Mouse (Mus musculus): ENCODE results near the gene Tmem238. TPM values are rescaled to one million over a fixed set of nuclear protein-coding genes. Genes with fewer than 3 reads are reported as not detected.
"Not testable (repeated sequence)": the region's sequence is repeated elsewhere in the genome, so short reads cannot be mapped to it uniquely, and the experiment has no call there.

The Tmem238 gene
- polyA plus RNA-seq, 1 experiment from 2014 or later, result 8.4 TPM

DNA sequence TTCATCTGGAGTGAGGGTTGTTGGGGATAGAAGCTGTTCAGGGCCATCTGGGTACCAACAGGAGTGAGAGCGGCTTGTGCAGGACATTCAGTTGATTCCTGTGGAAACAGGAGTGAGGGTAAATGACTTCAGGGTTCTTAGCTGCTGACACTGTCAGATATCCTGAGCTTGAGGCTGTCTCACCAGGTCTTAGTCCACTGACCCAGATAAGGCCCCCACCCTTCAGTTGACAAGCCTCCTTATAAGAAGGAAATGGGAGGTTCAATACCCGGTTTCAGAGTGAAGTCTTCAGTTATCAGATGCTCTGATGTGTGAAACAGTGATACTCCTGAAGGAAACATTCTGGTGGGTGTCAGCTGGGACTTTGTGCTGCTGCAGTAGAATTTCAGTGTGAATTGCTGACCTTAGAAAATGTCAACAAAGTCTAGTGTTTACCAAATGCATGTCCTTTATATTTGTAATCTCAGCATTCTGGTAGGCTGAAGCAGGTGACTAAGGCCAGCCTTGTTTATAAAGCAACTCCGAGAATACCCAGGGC, 5.2 kb upstream of the Tmem238 start:
- Histone ChIP-seq H3K27me3 (ENCODE audit: control insufficient read depth, insufficient read depth, low read depth, low read length) (no peaks in the 10 kb centered on the region), H3K4me3 (ENCODE audit: low read depth, low read length) (peak overlapping the region; percentile 81)

DNA sequence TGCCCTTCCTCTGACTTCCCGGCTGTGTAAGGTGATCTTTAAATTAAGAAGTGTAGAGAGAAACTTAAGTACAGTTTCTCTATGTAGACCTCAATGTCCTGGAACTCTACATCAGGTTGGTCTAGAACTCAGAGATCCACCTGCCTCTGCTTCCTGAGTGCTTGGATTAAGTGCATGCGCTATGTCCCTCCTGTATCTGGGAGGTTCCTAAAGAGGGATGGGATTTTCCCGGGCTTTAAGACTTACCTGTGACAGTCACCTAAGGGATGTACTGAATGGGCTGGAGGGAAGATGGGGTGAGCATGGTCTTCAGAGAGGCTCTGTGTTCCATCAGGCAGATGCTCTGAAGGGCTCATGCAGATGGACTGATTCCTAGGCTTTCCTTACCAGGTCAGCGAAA, 4.2 kb upstream of the Tmem238 start:
- H3K9me3 ChIP-seq (replicated peaks; ENCODE audit: control insufficient read depth, low read length), result no peaks in the 10 kb centered on the region
- H3K9ac ChIP-seq (ENCODE audit: low read depth, low read length), result peak overlapping the region; percentile 81
- no peak for ATAC-seq (ENCODE audit: low read depth)
- peak overlapping the region; percentile 84 for H3K4me2 ChIP-seq (ENCODE audit: low read depth, low read length)
- peaks cover 29% of the 10 kb centered on the region for H3K36me3 ChIP-seq (ENCODE audit: control insufficient read depth, insufficient read depth)
- 27% methylated on average over 4 of the region's 4 CpGs for WGBS (ENCODE audit: insufficient replicate concordance)
- H3K27me3 ChIP-seq (ENCODE audit: control insufficient read depth, insufficient read depth, low read depth, low read length), result no peaks in the 10 kb centered on the region
- H3K27ac ChIP-seq (ENCODE audit: low read length), result peak overlapping the region; percentile 89
- peak overlapping the region; percentile 81 for H3K4me3 ChIP-seq (ENCODE audit: low read depth, low read length)
- H3K4me1 ChIP-seq (ENCODE audit: control insufficient read depth, low read depth, low read length), result peaks cover 28% of the 10 kb centered on the region

More for the DNA sequence above, 5.2 kb upstream of the Tmem238 start:
- Histone ChIP-seq H3K4me2 (ENCODE audit: low read depth, low read length) (peak overlapping the region; percentile 84), H3K4me1 (ENCODE audit: control insufficient read depth, low read depth, low read length) (peaks cover 25% of the 10 kb centered on the region), H3K9me3 (replicated peaks; ENCODE audit: control insufficient read depth, low read length) (no peaks in the 10 kb centered on the region), H3K27ac (ENCODE audit: low read length) (peak overlapping the region; percentile 89), H3K36me3 (ENCODE audit: control insufficient read depth, insufficient read depth) (peaks cover 29% of the 10 kb centered on the region), H3K9ac (ENCODE audit: low read depth, low read length) (peak overlapping the region; percentile 29)
- no peak for ATAC-seq (ENCODE audit: low read depth)
- 42% methylated on average over 3 of the region's 3 CpGs for WGBS (ENCODE audit: insufficient replicate concordance)

DNA sequence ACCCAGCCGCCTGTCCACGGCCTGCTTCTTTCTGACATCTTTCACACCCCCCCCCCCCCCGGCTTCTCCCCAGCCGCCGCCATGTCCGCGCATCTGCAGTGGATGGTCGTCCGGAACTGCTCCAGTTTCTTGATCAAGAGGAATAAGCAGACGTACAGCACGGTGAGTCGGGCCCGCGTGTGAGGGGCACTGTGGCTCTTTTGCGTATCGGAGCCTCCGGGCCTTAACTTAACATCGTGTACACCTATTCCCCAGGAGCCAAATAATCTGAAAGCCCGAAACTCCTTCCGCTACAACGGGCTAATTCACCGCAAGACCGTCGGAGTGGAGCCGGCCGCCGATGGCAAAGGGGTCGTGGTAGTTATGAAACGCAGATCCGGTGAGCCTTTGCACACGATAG, 3.8 kb upstream of the Tmem238 start:
- H3K9me3 ChIP-seq (replicated peaks; ENCODE audit: control insufficient read depth, low read length); H3K27me3 ChIP-seq (ENCODE audit: control insufficient read depth, insufficient read depth, low read depth, low read length): not testable (repeated sequence)
- H3K4me1 ChIP-seq (ENCODE audit: control insufficient read depth, low read depth, low read length), result peaks cover 33% of the 10 kb centered on the region
- peak overlapping the region; percentile 89 for H3K27ac ChIP-seq (ENCODE audit: low read length)
- 0% methylated on average over 31 of the region's 31 CpGs for WGBS (ENCODE audit: insufficient replicate concordance)
- peaks cover 29% of the 10 kb centered on the region for H3K36me3 ChIP-seq (ENCODE audit: control insufficient read depth, insufficient read depth)
- ATAC-seq (ENCODE audit: low read depth), result peak; percentile 1
- H3K4me3 ChIP-seq (ENCODE audit: low read depth, low read length), result peak overlapping the region; percentile 81
- H3K4me2 ChIP-seq (ENCODE audit: low read depth, low read length), result peak overlapping the region; percentile 84
- peak overlapping the region; percentile 81 for H3K9ac ChIP-seq (ENCODE audit: low read depth, low read length)

DNA sequence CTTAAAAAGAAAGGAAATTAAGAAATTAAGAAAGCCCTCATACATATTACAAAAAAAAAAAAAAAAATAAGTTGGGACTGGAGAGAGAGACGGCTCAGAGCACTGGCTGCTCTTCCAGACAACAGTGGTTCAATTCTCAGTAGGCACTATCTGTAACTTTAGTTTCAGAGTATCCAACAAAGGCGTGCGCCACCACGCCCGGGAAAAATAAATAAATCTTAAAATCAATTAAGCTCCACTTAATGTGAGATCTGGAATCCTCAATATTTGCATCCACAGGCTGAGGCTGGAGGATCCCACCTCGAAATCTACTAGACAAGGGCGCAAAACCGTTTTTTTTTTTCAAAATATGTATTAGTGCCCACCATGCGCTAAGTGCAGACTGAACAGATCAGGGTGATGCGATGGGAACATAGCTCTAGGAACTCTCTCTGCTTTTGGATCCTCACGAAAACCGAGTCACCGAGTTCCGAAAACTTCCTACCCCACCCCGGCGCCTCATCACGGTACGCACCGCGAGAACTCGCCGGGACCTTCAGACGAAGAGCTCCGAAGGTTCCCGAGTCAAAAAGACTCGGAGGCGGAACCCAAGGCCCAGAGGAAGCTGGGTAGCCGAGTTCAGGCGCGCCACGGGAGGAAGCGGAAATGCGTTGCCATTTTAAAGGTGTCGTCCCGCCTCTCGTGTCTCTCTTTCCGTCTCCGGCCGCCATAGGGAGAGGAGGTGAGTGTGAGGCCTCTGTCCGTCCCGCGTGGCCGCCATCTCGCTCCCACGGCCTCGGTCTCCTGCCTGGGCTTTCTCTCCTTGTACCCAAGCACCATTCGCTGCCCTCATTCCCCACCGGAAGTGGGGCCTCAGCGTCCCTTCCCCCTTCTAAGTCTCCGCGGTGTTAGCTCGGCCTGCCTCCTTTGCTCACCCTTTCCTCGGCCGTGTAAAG, 3.1 kb upstream of the Tmem238 start, which contains the start of gene Rpl28:
Gene Rpl28, plus strand, starts transcription at position 597 of the 935 bp plus-strand sequence.
- Histone ChIP-seq H3K9me3 (replicated peaks; ENCODE audit: control insufficient read depth, low read length) (no peaks in the 10 kb centered on the region), H3K36me3 (ENCODE audit: control insufficient read depth, insufficient read depth) (peaks cover 29% of the 10 kb centered on the region), H3K4me2 (ENCODE audit: low read depth, low read length) (peak within 1 kb of the TSS; percentile 84), H3K4me1 (ENCODE audit: control insufficient read depth, low read depth, low read length) (peaks cover 36% of the 10 kb centered on the region), H3K27me3 (ENCODE audit: control insufficient read depth, insufficient read depth, low read depth, low read length) (no peaks in the 10 kb centered on the region), H3K9ac (ENCODE audit: low read depth, low read length) (peak within 1 kb of the TSS; percentile 81), H3K4me3 (ENCODE audit: low read depth, low read length) (peak within 1 kb of the TSS; percentile 81), H3K27ac (ENCODE audit: low read length) (peak within 1 kb of the TSS; percentile 89)
- WGBS (ENCODE audit: insufficient replicate concordance), result under 1% methylated on average over 54 of the region's 54 CpGs
- peak; percentile 90 for ATAC-seq (ENCODE audit: low read depth)

DNA sequence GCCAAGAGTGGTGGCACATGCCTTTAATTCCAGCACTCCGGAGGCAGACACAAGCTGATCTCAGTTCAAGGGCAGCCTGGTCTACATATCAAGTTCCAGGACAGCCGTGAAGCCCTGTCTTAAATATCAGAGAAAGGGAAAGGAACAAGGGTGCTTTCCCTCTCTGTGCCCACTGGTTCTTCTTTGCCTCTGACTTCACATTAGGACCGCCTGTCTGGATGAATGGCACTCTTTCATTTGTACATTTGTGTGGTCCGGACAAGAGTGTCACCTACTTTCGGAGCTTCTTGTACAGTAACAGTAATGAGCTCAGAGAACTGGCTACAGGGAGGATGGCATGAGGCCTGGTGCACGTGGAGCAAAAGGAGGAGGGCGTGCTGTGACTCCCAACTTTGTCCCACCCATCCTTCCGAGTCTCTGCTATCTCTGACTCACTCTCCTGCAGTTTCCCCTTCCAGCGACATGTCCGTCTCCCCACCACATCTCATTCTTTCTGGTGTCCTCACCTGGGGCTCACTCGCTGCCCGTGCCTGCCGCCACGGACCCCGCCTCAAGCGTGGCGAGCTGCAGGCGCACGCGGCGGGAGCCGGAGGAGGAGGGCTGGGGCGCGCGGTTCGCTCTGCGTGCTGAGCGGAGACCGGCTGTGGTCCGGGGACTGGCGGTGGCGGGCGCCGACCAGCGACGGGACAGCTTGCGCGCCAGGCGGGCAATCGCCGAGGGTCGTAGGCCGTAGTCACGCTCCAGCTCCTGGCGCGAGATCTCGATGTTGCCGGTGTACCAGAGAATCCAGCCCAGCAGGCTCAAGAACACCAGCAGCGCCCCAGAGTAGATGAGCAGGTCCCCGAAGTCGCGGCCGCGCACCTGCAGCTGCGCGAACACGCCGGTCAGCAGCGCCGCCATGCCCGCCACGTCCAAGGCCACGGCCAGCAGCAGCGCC, 689 bp downstream of the Tmem238 start:
- peak; percentile 28 for ATAC-seq (ENCODE audit: low read depth)
- peak overlapping the region; percentile 81 for H3K9ac ChIP-seq (ENCODE audit: low read depth, low read length)
- peak overlapping the region; percentile 79 for H3K27ac ChIP-seq (ENCODE audit: low read length)
- H3K27me3 ChIP-seq (ENCODE audit: control insufficient read depth, insufficient read depth, low read depth, low read length), result no peaks in the 10 kb centered on the region
- peak overlapping the region; percentile 99 for H3K4me2 ChIP-seq (ENCODE audit: low read depth, low read length)
- peaks cover 34% of the 10 kb centered on the region for H3K4me1 ChIP-seq (ENCODE audit: control insufficient read depth, low read depth, low read length)
- H3K36me3 ChIP-seq (ENCODE audit: control insufficient read depth, insufficient read depth), result no peaks in the 10 kb centered on the region; the same call in 1 of the 2 replicates
- no peaks in the 10 kb centered on the region for H3K9me3 ChIP-seq (replicated peaks; ENCODE audit: control insufficient read depth, low read length)
- H3K4me3 ChIP-seq (ENCODE audit: low read depth, low read length), result peak overlapping the region; percentile 78
- WGBS (ENCODE audit: insufficient replicate concordance), result 1% methylated on average over 64 of the region's 64 CpGs

DNA sequence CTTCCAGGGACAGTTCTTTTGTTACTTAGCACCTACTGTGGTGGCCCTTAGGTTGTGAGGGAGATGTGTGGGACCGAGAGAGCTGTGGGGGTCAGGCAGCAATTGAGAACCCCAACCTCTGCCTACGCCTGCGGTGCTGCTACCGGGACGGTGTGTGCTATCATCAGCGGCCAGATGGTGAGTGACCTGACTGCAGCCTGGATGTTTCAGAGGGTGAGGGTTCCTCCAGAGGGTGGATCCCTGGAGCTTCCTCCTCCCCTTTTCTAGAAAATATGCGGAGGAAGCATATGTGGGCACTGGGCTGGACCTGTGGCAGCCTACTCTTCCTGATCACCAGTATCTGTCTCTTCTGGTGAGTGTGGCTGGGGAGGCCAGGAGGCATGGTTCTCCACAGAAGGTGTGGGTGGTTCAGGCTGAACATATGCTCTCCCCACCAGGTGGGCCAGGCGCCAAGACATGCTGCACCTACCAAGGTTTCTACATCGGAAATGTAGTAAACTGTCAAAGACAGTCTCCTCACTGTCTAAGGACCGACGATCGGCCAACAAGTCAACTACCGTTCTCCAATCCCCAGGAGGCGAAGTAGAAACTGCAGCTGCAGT, 5.7 kb downstream of the Tmem238 start:
- Histone ChIP-seq H3K4me3 (ENCODE audit: low read depth, low read length) (no peak overlapping the region), H3K4me1 (ENCODE audit: control insufficient read depth, low read depth, low read length) (peaks cover 24% of the 10 kb centered on the region), H3K9me3 (replicated peaks; ENCODE audit: control insufficient read depth, low read length) (no peaks in the 10 kb centered on the region), H3K4me2 (ENCODE audit: low read depth, low read length) (no peak overlapping the region), H3K27me3 (ENCODE audit: control insufficient read depth, insufficient read depth, low read depth, low read length) (peaks cover 26% of the 10 kb centered on the region), H3K36me3 (ENCODE audit: control insufficient read depth, insufficient read depth) (no peaks in the 10 kb centered on the region; the same call in 1 of the 2 replicates), H3K9ac (ENCODE audit: low read depth, low read length) (peak overlapping the region; percentile 18; the same call in 1 of the 2 replicates), H3K27ac (ENCODE audit: low read length) (no peak overlapping the region)
- peak; percentile 47 for ATAC-seq (ENCODE audit: low read depth)
- 47% methylated on average over 14 of the region's 14 CpGs for WGBS (ENCODE audit: insufficient replicate concordance)

DNA sequence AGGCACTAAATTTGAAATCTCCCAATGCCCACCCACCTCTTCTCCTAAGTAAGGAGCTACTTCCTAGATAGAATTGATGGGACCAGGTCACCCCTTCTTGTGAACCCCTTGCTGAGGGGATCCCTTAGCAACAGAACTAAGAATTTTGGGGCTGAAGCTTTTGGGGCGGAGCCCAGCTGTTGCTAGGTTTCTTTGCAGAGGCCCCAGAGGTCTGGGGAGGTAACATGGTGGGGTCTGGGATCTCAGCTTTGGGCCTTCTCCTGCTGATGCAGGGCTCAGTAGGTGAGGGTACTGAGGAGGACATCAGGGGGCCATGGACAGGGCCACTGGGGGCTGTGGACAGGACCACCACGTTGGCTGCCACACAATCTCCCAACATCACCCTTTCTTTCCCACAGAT, 6.7 kb downstream of the Tmem238 start, which contains the start of the genes Il11 and Tmem190:
Gene Il11, minus strand, starts transcription at position 101 of the 400 bp plus-strand sequence.
Gene Tmem190, plus strand, starts transcription at position 179 of the 400 bp plus-strand sequence.
- H3K27me3 ChIP-seq (ENCODE audit: control insufficient read depth, insufficient read depth, low read depth, low read length), result peaks cover 36% of the 10 kb centered on the region
- no peak for ATAC-seq (ENCODE audit: low read depth)
- no peaks in the 10 kb centered on the region for H3K9me3 ChIP-seq (replicated peaks; ENCODE audit: control insufficient read depth, low read length)
- no peak within 1 kb of the TSS for H3K4me2 ChIP-seq (ENCODE audit: low read depth, low read length)
- 80% methylated on average over 2 of the region's 2 CpGs for WGBS (ENCODE audit: insufficient replicate concordance)
- no peak within 1 kb of the TSS for H3K4me3 ChIP-seq (ENCODE audit: low read depth, low read length)
- H3K27ac ChIP-seq (ENCODE audit: low read length), result no peak within 1 kb of the TSS
- no peaks in the 10 kb centered on the region; the same call in 1 of the 2 replicates for H3K36me3 ChIP-seq (ENCODE audit: control insufficient read depth, insufficient read depth)
- peak within 1 kb of the TSS; percentile 18; the same call in 1 of the 2 replicates for H3K9ac ChIP-seq (ENCODE audit: low read depth, low read length)
- H3K4me1 ChIP-seq (ENCODE audit: control insufficient read depth, low read depth, low read length), result peaks cover 18% of the 10 kb centered on the region

DNA sequence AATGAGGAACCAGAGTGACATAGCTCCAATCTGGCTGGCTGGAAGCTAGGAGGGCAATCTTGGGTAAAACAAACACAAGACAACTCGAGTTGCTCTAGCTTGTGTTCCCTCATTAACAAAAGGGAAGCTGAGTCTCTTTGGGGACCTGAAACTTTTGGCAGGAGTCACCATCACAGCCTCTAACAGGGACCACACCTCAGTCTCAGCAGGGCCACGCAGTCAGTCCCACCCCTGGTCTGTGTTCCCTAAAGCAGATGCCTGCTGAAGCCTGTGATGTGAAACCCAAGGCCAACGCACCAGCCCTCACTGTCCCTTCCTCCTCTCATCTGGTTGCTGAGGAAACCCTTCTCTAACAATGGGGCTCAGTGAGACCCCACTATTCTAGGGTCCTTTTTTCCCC, 7.3 kb downstream of the Tmem238 start:
- Histone ChIP-seq H3K27ac (ENCODE audit: low read length) (no peak overlapping the region), H3K4me1 (ENCODE audit: control insufficient read depth, low read depth, low read length) (peaks cover 14% of the 10 kb centered on the region), H3K4me3 (ENCODE audit: low read depth, low read length) (no peak overlapping the region), H3K27me3 (ENCODE audit: control insufficient read depth, insufficient read depth, low read depth, low read length) (peaks cover 42% of the 10 kb centered on the region), H3K4me2 (ENCODE audit: low read depth, low read length) (no peak overlapping the region), H3K9me3 (replicated peaks; ENCODE audit: control insufficient read depth, low read length) (no peaks in the 10 kb centered on the region), H3K9ac (ENCODE audit: low read depth, low read length) (no peak overlapping the region), H3K36me3 (ENCODE audit: control insufficient read depth, insufficient read depth) (no peaks in the 10 kb centered on the region; the same call in 1 of the 2 replicates)
- 35% methylated on average over 3 of the region's 3 CpGs for WGBS (ENCODE audit: insufficient replicate concordance)
- ATAC-seq (ENCODE audit: low read depth), result no peak

All from liver, embryonic 16.5 days (tissue).